Mouse (Mus musculus): ENCODE results near the gene Twsg1.
"Not testable (repeated sequence)": the region's sequence is repeated elsewhere in the genome, so short reads cannot be mapped to it uniquely, and the experiment has no call there.

The Twsg1 gene

DNA sequence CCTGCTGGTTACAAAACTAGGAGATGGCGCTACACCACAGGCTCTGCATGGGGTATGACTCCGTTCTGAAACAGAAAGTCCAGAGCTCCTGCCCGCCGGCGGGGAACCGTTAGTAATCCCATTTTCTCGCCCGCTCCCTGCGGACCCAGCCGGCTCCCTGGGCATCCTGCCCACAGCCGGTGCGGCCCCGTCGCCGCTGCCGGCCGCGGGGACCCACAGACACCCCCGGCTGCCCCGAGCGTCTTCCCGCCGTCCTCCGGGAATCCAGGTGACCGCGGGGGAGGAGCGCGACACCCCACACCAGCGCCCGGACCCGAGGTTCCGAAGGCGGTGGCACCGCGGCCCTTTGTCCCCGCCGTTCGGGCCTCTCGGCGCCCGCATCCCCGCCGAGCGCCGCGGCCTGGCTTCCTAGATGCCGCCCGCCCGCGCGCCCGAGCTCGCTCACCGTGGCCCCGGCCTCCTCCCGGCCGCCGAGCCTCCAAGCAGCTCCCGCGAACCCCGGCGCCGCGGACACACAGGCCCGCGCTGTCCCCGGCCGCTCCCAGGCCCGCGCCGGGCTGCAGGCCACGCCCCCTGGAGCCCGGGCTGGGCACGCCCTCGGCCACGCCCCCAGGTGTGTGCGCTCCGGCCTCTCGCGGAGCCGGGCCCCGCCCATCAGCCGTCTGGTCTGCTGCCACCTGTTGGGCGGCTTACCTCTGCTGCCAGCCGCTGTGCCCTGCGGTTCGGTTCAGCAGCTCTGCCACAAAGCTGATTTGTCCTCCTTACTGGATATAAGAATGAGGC lies at the start of gene Twsg1:
Gene Twsg1 (minus strand): TSS at position 605 of the 783 bp plus-strand sequence.
- DNase-seq, result peak; percentile 98 to 99

DNA sequence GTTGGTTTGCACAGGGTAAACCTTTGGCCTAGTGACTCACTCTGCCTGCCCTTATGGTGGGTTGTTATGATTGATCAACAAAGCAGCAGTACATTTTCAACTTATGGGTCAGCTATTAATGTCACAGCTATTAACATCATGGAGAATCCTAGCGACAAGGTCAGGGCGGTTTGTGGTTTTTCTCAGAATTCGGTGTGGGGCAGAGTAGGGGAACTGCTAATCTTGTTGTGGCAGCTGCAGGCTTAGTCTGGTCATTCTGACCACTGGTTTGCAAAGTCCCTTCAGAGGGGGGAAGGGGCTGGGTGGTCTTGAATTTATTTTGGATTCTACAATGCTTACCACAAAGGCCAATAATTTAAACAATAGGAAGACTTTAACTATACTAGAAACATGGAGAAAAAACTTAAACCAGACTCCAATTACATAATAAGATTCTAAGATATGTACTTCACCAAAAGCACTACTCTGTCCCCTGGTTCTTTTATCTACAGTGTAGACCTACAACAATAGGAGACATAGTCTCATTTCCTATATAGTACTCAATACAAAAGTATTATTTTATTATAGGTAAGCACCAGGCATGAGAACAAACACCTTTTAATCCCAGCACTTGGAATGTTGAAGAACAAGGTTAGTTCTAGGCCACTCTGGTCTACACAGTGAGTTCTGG lies 37.3 kb upstream of the Twsg1 start:
- no peak for DNase-seq

DNA sequence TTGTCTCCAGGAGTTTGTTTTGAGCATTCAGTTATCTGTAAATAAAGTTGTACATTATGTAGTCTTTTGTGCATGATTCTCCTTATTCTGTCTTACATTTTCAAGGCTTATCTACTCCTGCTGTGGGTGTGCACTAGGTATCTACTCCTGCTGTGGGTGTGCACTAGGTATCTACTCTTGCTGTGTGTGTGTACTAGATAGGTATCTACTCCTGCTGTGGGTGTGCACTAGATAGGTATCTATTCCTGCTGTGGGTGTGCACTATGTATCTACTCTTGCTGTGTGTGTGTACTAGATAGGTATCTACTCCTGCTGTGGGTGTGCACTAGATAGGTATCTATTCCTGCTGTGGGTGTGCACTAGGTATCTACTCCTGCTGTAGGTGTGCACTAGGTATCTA lies 25.7 kb upstream of the Twsg1 start:
- not testable (repeated sequence) for DNase-seq

DNA sequence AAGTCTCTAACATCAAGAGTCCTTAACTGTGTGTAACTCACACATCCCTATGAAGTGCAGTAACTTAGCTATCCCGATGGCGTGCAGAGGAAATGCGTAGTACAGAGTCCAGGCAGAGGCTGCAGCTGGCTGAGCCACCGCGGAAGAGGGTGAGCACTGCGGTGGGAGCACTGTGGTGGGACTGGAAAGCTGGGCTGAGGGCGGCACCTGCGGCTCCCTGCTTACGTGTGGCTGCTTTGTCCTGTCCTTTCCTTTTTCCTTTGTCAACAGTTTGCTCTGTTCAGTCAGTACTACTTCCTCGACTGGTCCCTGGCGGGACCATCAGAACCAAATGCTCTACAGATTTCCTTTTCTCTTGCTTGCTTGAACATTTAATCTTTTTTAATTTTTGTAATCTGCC lies 16.7 kb upstream of the Twsg1 start:
- no peak for DNase-seq

DNA sequence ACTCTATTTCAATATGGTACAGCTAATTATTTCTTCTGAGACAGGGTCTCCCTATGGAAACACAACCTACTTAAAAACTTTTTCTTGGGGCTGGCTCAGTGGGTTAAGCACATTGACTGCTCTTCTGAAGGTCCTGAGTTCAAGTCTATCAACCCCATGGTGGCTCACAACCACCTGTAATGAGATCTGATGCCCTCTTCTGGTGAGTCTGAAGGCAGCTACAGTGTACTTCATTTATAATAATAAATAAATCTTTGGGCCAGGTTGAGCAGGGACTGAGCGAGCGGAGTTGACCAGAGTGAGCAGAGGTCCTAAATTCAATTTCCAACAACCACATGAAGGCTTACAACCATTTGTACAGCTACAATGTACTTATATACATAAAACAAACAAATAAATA lies 11.2 kb upstream of the Twsg1 start:
- no peak for DNase-seq

DNA sequence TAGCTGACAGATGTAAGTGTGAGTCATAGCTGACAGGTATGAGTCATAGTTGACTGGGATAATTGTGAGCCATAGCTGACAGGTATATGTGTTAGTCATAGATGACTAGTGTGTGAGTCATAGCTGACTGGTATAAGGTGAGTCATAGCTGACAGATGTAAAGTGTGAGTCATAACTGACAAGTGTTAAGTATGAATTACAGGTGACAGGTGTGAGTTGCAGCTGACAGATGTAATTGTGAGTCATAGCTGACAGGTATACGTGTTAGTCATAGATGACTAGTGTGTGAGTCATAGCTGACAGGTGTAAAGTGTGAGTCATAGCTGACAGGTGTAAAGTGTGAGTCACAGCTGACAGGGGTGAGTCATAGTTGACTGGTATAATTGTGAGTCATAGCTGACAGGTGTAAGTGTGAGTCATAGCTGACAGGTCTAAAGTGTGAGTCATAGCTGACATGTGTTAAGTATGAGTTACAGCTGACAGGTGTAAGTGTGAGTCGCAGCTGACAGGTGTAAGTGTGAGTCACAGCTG lies 10.6 kb upstream of the Twsg1 start:
- peak; percentile 46 to 59 for DNase-seq

DNA sequence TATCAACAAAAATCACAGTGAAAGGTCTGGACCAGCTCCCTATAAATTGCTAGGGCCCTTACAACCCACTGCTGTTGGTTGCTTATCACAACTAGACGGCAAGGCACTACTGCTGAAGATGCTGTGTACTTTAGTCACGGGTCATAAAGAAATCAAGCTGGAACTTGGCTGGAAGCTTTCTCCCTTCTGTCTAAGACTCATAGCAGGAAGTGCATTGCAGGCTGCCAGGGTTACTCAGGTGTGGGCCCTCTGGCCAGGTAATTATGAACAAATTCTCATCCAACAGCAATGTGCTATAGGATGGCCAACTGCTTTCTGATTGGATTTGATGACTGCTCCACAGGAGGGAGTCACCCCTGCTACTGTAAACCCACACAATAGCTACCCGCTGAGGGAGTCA lies 8.0 kb upstream of the Twsg1 start:
- DNase-seq, result no peak

DNA sequence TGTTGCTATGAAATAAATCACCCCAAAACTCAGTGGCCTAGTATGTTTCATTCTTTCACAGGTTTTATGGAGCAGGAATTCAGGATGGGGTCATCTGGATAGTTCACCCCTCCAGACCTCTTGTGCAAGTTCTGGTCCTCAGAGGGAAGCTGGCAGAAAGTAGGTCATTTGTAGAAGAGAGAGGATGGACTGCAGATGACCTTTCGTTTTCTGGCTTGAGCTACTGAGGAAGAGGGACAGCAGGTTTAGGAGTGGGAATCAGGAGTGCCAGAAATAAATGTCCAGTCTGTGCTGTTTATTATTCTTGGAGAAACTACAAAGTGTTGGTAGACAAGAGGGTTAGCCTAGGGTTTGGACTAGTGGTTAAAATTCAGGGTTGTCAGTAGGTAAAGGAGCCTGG lies 7.3 kb upstream of the Twsg1 start:
- DNase-seq, result no peak

DNA sequence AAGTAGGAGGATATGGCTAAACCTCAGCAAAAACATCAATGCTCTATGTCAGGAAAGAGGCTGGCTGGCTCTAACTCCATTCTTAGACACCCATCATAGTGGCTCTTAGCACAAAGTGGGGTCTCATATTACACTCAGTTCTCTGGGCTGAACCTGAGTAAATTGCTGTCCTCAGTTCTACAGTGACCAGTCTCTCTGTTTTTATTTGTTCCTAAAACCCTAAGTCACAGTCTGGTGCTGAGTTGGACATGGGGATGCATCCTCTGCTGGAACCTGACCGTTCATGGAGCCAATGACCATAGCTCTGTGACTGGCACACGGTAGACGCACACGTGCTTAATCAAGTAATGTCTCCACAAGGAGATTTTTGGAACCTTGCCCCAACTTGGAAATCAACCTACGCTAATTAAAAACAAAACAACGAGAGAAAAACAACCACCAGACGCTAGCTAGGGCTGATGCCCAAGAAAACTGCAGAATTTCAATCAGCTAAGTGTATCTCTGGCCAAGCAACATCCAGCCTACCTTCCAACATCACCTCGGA lies 6.8 kb upstream of the Twsg1 start:
- no peak for DNase-seq

DNA sequence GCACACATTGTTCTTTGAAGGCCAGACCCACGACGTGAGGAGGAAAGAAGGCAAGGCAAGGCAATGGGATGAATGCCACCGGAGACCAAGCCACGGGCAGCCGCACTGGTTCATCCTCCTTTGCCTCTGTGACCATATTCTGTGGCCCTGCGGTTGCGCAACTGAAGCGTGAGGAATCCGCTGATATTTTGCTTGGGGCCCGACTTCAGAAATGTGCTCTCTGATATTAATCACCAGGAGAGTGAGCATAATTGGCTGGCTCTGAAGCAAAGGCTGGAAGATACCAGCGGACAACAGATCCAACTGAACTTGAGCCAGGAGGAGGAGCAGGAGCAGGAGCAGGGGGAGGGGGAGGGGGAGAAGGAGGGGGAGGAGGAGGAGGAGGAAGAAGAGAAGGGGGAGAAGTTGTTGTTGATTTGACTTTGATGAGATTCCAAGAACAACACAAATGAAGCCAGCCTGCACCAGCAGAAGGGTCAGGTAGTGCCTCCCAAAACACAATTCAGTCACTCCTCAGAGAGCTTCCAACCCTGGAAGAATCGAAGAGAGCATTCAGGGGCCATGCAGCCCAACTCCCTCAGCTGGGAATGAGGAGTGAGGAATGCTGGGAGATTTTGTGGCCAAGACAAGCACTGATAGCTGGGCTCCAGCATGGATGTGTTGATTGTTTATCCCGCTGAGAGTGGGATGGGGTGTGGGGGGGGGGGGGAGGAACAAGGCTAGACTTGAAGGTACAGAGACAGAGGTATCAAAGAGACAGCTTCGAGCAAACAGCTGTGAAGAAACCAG lies 6.2 kb upstream of the Twsg1 start:
- no peak for DNase-seq

DNA sequence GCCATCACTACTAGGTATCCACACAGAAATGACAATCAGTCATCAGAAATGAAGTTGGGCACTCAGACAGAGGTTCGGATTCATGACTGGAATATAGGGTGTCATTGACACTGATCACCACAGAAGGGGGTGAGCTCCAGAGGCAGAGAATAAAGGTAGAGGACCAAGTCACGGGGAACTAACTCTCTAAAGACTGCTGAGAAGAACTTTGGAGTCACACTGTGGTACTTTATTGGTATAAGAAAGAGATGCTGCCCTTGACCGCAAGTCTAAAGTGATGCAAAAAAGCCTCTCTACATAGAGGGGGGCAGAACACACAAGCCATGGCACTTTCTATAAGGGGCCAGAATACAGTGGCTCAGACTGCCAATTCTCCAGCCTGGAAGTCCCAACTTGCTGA lies 5.1 kb upstream of the Twsg1 start:
- no peak for DNase-seq

DNA sequence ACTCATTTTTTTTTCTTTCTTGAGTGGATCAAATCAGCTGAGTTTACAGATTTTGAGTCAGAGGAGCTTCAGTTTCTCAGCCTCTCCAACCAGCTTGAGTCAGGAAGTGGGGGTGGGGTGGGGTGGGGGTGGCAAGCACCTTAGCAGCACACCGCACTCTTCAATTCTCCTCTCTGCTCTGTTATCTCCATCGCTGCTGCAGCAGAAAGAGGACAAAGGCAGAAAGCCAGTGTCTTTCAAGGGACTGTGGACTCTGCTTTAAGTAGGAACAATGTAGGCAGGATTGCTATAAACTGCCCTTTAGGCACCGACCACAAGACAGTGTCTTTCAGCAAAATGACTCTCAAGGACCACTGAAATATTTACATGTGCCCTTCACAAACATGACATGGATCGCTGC lies 2.9 kb upstream of the Twsg1 start:
- DNase-seq, result no peak

DNA sequence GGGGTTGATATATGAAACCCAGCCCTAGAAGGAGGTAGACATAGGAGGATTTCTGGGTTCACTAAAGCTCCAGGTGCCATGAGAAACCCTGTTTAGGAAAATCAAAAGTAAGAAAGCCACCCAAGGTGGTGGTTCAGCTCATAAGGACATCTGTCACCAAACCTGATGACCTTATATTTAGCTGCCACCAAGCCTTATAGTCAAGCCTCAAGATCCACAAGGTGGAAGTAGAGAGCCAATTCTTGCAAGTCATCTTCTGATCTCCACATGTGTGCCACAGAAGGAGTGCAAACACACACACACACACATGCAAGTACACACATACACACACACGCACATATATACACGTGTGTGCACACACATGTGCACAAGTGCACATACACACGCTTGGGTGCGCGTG lies 1.1 kb upstream of the Twsg1 start:
- DNase-seq, result no peak

DNA sequence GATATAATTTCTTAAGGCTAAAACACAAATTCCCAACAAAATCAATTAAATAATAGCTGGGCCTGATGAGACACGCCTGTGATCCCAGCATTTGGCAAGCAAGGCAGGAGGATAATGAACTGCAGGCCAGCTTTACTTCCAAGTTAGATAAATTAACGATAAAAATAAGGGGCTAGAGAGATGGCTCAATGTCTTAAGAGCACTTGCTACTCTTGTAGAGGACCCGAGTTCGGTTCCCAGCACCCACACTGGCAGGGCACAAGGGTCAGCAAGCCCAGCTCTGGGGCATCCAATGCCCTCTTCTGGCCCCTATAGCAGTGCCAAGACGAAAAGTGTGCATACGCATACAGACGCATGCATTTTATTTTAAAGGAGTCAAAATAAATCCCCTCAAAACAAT lies 843 bp downstream of the Twsg1 start:
- no peak for DNase-seq

DNA sequence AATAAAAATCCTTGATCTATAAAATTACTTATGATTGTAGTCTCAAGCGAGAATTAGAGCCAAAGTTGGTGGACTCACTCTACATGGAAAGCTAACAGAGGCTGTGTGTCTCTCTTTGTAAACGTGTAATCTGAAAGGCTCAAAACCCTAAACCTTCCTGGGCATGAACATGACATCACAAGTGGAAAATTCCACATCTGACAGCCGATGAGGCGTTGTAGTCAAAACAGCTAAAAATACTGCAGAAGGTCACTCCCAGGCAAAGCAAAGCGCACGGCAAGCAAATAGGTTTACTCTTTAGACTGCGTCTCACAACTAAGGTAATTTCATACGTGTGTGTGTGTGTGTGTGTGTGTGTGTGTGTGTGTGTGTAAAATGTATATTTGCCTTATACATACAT lies 3.7 kb downstream of the Twsg1 start:
- peak in 1 of 2 experiments; percentile 21 for DNase-seq

DNA sequence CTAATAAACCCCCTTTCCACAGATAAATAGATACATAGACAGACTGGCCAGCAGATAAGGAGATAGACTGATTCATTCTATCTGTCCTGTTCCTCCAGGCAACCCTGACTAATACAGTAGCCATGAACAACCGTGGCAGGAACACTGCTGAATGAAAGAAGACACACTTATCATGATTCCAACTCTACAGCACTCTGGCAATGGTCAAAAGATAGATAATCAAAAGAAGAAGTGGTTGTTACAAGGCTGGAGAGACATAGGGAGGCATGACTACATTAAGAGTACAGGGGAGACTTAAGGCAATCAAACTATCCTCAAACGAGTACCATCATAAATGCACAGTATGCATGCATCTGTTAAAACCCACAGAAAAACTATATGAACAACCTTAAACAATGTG lies 5.6 kb downstream of the Twsg1 start:
- no peak for DNase-seq

DNA sequence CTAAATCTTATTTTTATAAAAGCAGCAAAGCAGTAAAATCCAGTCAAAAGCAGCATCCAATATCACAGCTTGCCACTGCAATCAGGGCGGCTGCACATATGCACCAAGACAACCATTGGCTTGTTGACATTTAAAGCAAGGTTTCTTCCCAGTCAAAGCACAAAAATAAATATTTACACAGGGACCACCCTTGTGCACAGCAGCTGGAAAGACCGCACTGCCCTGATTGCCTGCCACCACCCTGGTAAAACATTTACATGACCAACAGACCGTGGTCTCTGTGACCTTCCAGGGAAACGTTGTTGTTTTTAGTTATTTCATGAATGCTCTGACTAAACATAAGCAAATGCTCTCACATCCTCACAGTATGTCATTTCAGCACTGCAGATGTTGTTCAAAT lies 8.6 kb downstream of the Twsg1 start:
- no peak for DNase-seq

DNA sequence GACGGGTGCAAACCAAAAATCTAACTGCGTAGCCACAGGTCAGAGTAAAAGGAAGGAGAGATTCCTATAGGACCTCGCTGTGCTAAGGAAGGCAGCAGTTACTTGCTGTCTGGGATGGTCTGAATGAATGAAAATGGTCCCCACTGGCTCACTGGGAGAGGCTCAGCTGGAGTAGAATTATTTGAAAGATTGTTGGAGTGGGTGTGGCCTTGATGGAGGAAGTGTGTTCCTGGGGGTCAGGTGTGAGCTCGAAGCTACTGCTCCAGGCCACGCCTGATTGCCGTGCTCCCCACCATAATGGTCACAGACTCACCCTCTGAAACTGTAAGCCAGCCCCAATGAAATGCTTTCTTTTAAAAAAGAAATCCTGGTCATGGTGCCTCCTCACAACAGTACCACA lies 9.8 kb downstream of the Twsg1 start:
- DNase-seq, result no peak

DNA sequence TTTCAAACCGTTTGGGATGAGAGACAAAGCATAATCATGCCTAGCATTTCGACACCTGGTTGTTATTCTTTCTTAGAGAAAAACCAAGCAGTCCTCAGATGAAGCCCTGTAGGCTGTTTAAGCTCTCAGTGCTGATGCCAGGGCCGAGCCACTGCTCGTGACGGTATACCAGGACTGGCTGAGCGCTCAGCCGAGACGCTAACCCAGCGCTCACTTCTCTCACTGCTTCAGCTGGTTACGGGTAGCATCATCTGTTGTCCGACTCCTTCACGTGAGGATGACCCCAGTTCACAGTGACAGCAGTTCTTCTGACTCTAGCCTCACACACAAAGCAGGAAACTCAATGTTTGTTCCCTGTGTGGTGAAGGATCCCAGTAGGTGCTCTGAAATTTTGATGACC lies 10.8 kb downstream of the Twsg1 start:
- DNase-seq, result peak; percentile 36 to 37

DNA sequence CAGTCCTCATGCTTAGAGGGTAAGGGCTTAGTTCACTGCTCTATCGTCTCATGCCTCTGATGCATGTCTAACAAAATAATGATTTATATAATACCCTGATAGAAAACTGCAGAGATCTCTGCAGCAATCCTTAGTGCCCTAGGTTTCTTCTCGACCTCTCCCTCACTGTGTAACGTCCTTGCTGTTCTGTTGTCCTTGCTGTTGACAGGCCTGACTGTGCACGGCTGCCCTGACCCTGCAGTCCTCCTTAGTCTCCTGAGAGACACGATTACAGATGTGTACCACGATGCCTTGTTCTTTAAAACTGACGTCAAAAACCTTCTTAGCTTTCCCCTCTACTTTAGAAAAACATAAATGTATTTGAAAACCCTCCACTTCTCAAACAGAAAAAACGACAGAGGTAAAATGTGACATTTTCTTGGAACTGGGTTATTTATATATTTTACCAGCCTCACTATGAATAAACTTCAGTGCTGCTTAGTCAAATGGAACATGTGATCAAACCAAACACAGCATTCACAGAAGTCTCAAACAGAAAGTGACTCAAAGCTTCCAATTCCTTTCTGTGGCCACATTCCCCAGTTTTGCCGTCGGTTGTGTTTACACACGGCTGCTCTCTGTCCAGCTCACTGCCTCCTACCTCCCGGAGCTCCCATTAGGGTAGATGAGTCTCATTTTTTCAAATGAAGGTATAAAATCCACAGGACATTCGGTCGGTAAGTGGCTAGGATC lies 11.4 kb downstream of the Twsg1 start:
- DNase-seq, result no peak

DNA sequence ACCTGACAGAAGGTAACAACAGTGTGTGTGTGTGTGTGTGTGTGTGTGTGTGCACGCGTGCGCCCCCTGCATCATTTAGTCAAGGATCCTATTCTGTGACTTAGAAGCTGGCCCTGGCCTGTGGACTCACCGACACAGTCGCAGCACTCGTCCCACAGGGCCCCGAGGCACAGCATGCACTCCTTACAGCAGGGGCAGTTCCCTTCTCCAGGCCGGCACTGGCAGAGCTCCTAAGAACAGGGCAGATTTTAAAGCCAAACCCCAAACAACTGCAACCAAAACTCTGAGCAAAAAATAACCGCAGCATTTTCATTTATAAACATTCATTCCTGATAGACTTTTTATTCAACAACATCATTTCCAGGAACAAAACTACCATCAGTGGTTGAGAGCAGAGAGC lies 13.4 kb downstream of the Twsg1 start:
- DNase-seq, result no peak

DNA sequence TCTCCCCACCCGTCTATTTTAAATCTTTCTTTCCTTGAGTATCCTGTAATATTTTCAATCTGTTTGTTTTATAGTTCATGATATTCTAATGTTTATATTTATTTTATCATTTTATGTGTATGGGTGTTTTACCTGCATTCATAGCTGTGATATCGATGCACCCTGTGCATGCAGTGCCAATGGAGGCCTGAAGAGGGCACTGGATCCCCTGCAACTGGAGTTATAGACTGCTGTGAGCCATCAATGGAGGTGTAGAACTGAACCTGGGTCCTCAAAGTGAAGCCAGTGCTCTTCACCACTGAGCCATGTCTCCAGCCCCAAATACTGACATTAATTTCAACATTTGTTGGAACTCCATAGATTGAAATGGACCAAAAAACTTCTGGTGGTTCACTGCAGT lies 17.3 kb downstream of the Twsg1 start:
- peak; percentile 40 to 49 for DNase-seq

DNA sequence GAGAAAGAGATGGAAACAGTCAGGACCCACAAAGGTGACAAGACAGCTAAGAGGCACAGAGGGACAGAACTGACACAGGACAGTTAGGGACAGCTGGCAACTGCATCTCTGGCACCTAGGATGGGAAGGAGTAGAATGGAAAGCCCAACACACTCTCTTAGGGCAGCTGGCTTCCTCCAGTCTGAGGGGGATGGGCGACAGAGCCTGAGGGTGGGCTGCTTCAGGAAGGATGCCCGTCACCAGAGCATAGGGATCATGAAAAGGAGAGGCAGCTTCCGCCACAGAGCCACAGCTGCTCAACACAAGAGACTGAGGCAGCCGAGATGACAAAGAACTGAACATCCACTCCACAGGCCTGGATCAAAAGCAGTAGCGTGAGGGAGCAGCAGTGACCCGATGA lies 19.5 kb downstream of the Twsg1 start:
- DNase-seq, result no peak
